Mouse (Mus musculus) spleen, embryonic (tissue): Measurements from ENCODE around the gene G3bp1.

Experiments
- CTCF ChIA-PET: fragments of 350-600 bp; sonication (Branson Sonifier 250); formaldehyde crosslinking; loops from one replicate; lab custom pipeline; 2022; lab: Charles Lee

The G3bp1 gene

GRCm38 (mm10) chr11:55462149-55462548 is 7.3 kb upstream of the G3bp1 start:
- CTCF ChIA-PET = interaction anchor here (0.6 kb wide), 1 partner anchor 19 kb away, joined by 3 read pairs; no protein-coding TSS in a partner anchor

- CTCF ChIA-PET = no interaction called here
These were observed 4.8 kb upstream of the G3bp1 start for GRCm38 (mm10) chr11:55464707-55465106.

- CTCF ChIA-PET = no interaction called here
These were observed 4.3 kb upstream of the G3bp1 start for GRCm38 (mm10) chr11:55465177-55465576.

GRCm38 (mm10) chr11:55468012-55468411 is 1.5 kb upstream of the G3bp1 start:
- CTCF ChIA-PET = no interaction called here

GRCm38 (mm10) chr11:55468611-55469047 is 856 bp upstream of the G3bp1 start:
- CTCF ChIA-PET = interaction anchor here (1.3 kb wide), 1 partner anchor 8 kb away, joined by 3 read pairs; the partner anchor contains the start of gene Atox1

GRCm38 (mm10) chr11:55469923-55470691 is 622 bp downstream of the G3bp1 start:
- CTCF ChIA-PET = no interaction called here

- CTCF ChIA-PET = no interaction called here
These were observed 1.3 kb downstream of the G3bp1 start for GRCm38 (mm10) chr11:55470761-55471160.

GRCm38 (mm10) chr11:55471467-55471866 is 2.0 kb downstream of the G3bp1 start:
- CTCF ChIA-PET = no interaction called here

GRCm38 (mm10) chr11:55473219-55473618 is 3.7 kb downstream of the G3bp1 start:
- CTCF ChIA-PET = no interaction called here

GRCm38 (mm10) chr11:55485443-55485842 is 16.0 kb downstream of the G3bp1 start:
- CTCF ChIA-PET = interaction anchor here (0.6 kb wide), 1 partner anchor 26 kb away, joined by 3 read pairs; no protein-coding TSS in a partner anchor

GRCm38 (mm10) chr11:55496158-55496557 is 26.7 kb downstream of the G3bp1 start:
- CTCF ChIA-PET = no interaction called here

- CTCF ChIA-PET = no interaction called here
These were observed 28.4 kb downstream of the G3bp1 start for GRCm38 (mm10) chr11:55497885-55498284.

GRCm38 (mm10) chr11:55501955-55502531 is 32.6 kb downstream of the G3bp1 start:
- CTCF ChIA-PET = no interaction called here

GRCm38 (mm10) chr11:55502886-55503285 is 33.4 kb downstream of the G3bp1 start:
- CTCF ChIA-PET = no interaction called here

GRCm38 (mm10) chr11:55505485-55505884 is 36.0 kb downstream of the G3bp1 start:
- CTCF ChIA-PET = no interaction called here

- CTCF ChIA-PET = no interaction called here
These were observed 41.9 kb downstream of the G3bp1 start for GRCm38 (mm10) chr11:55511374-55511773.

- CTCF ChIA-PET = no interaction called here
These were observed 48.2 kb downstream of the G3bp1 start for GRCm38 (mm10) chr11:55517666-55518065.

GRCm38 (mm10) chr11:55518806-55519674 is 49.6 kb downstream of the G3bp1 start:
- CTCF ChIA-PET = interaction anchor here (0.7 kb wide), 1 partner anchor 654 kb away, joined by 8 read pairs; no protein-coding TSS in a partner anchor

GRCm38 (mm10) chr11:55530741-55531140 is 61.3 kb downstream of the G3bp1 start:
- CTCF ChIA-PET = no interaction called here

GRCm38 (mm10) chr11:55533378-55533777 is 63.9 kb downstream of the G3bp1 start:
- CTCF ChIA-PET = no interaction called here

- CTCF ChIA-PET = no interaction called here
These were observed 65.3 kb downstream of the G3bp1 start for GRCm38 (mm10) chr11:55534766-55535165.

- CTCF ChIA-PET = no interaction called here
These were observed 72.6 kb downstream of the G3bp1 start for GRCm38 (mm10) chr11:55542128-55542527.
